Mouse (Mus musculus): ENCODE measurements around the gene Rassf6. TPM values are rescaled to one million over a fixed set of nuclear protein-coding genes. Genes with fewer than 3 reads are reported as not detected.

The Rassf6 gene
- polyA plus RNA-seq, 1 experiment from 2014 or later = 4.8 TPM

GRCm38 (mm10) chr5:90596155-90596554 lies 44.3 kb downstream of the Rassf6 start:
- WGBS (ENCODE audit: insufficient replicate concordance) = 48% methylated on average over 6 of the region's 6 CpGs
- Histone ChIP-seq H3K4me3 (replicated peaks) (no peak overlapping the region), H3K27me3 (no peaks in the 10 kb centered on the region), H3K9me3 (replicated peaks) (no peaks in the 10 kb centered on the region), H3K27ac (replicated peaks) (no peak overlapping the region), H3K36me3 (replicated peaks) (no peaks in the 10 kb centered on the region), H3K4me1 (replicated peaks) (0 out of 2 replicates have a peak, but pooled peaks cover 4% of the 10 kb centered on the region), H3K9ac (no peak overlapping the region), H3K4me2 (no peak overlapping the region)
- no peak for ATAC-seq (ENCODE audit: insufficient read depth)

DNA sequence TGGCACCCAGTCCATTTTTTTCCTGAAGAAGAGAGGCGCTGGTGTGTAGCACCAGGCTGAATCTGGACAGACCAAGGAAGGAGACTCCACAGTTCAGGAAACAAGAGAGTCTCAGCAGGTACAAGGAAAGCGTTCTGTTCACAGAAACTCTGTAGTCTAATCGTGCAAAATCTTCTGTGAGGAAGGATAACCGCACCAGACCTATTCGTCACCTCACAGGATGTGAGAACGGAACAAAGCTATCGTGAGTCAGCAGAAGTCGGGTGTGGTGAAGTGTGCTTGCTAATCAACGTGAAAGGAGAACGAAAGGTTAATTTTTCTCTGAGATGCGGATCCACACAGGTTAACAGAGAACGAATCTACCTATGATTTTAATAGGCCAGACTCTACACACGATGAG lies 45.5 kb downstream of the Rassf6 start:
- H3K9ac ChIP-seq = no peak overlapping the region
- no peak for ATAC-seq (ENCODE audit: insufficient read depth)
- H3K4me1 ChIP-seq (replicated peaks) = 0 out of 2 replicates have a peak, but pooled peaks cover 4% of the 10 kb centered on the region
- H3K4me2 ChIP-seq = no peak overlapping the region
- H3K27ac ChIP-seq (replicated peaks) = no peak overlapping the region
- H3K36me3 ChIP-seq (replicated peaks) = no peaks in the 10 kb centered on the region
- no peaks in the 10 kb centered on the region for H3K9me3 ChIP-seq (replicated peaks)
- H3K27me3 ChIP-seq = no peaks in the 10 kb centered on the region
- WGBS (ENCODE audit: insufficient replicate concordance) = 23% methylated on average over 13 of the region's 13 CpGs
- H3K4me3 ChIP-seq (replicated peaks) = no peak overlapping the region

- no peak for ATAC-seq (ENCODE audit: insufficient read depth)
- 75% methylated on average over 6 of the region's 6 CpGs for WGBS (ENCODE audit: insufficient replicate concordance)
These were observed 48.5 kb downstream of the Rassf6 start for GRCm38 (mm10) chr5:90591936-90592335.

GRCm38 (mm10) chr5:90590676-90591075 lies 49.8 kb downstream of the Rassf6 start:
- Histone ChIP-seq H3K4me3 (replicated peaks) (no peak overlapping the region), H3K27me3 (no peaks in the 10 kb centered on the region), H3K9me3 (replicated peaks) (no peaks in the 10 kb centered on the region), H3K27ac (replicated peaks) (no peak overlapping the region), H3K4me2 (no peak overlapping the region), H3K36me3 (replicated peaks) (no peaks in the 10 kb centered on the region), H3K9ac (no peak overlapping the region), H3K4me1 (replicated peaks) (0 out of 2 replicates have a peak, but pooled peaks cover 7% of the 10 kb centered on the region)
- no peak for ATAC-seq (ENCODE audit: insufficient read depth)
- 69% methylated on average over 10 of the region's 10 CpGs for WGBS (ENCODE audit: insufficient replicate concordance)

More at GRCm38 (mm10) chr5:90591936-90592335, 48.5 kb downstream of the Rassf6 start:
- Histone ChIP-seq H3K27me3 (no peaks in the 10 kb centered on the region), H3K36me3 (replicated peaks) (no peaks in the 10 kb centered on the region), H3K9me3 (replicated peaks) (no peaks in the 10 kb centered on the region), H3K9ac (no peak overlapping the region), H3K4me2 (no peak overlapping the region), H3K27ac (replicated peaks) (no peak overlapping the region), H3K4me3 (replicated peaks) (no peak overlapping the region), H3K4me1 (replicated peaks) (0 out of 2 replicates have a peak, but pooled peaks cover 7% of the 10 kb centered on the region)

DNA sequence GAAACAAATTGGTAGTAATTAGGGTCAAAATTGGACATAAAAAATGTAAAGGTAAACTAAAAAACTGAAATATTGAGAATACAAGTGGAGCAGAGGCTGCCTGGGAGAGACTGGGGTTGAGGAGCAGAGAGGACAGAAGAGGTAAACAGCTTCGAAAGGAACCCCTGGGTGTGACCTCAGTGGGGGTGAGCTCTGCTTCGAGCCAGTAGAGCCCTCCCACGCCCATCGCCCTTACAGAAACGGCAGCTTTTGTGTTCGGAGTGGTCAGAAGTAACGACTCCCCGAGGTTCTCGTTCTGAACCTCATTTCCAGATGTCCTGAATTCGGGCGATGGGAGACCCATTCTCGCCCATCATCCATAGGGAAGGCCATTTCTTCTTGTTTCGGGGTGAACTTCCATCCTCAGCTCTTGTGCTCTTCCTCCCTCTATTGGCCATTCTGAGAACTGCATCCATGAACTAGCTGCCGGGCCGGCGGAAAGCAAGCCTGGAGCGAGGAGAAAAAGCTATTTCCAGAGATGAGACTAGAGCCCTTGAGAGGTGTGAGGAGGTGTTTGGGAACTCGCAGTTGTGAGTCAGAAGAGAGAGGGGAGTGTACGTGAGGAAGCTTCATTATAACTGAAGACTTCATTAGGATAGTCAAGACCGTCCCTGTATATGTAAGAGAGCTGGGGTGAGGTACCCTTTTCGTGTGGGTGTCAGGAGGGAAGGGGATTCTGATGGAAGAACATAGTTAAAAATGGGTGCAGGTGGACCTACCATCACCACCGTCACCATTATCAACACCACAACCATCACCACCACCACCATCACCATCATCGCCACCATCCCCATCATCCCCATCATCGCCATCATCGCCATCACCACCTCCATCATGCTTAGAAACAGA lies 51.5 kb downstream of the Rassf6 start:
- Histone ChIP-seq H3K27me3 (no peaks in the 10 kb centered on the region), H3K9me3 (replicated peaks) (no peaks in the 10 kb centered on the region), H3K36me3 (replicated peaks) (no peaks in the 10 kb centered on the region), H3K4me1 (replicated peaks) (0 out of 2 replicates have a peak, but pooled peaks cover 3% of the 10 kb centered on the region), H3K4me2 (peak overlapping the region; percentile 57), H3K27ac (replicated peaks) (no peak overlapping the region), H3K9ac (no peak overlapping the region), H3K4me3 (replicated peaks) (peak overlapping the region; percentile 30; the same call in 1 of the 2 replicates)
- 21% methylated on average over 25 of the region's 25 CpGs for WGBS (ENCODE audit: insufficient replicate concordance)
- ATAC-seq (ENCODE audit: insufficient read depth) = 0 out of 2 replicates have a peak, but pooled peaks have one; percentile 22

- H3K27me3 ChIP-seq = no peaks in the 10 kb centered on the region
- no peak overlapping the region for H3K4me3 ChIP-seq (replicated peaks)
- no peak overlapping the region for H3K27ac ChIP-seq (replicated peaks)
- 0 out of 2 replicates have a peak, but pooled peaks cover 3% of the 10 kb centered on the region for H3K4me1 ChIP-seq (replicated peaks)
- WGBS (ENCODE audit: insufficient replicate concordance) = 55% methylated on average over 5 of the region's 5 CpGs
- no peaks in the 10 kb centered on the region for H3K9me3 ChIP-seq (replicated peaks)
- H3K9ac ChIP-seq = no peak overlapping the region
- no peak for ATAC-seq (ENCODE audit: insufficient read depth)
- H3K4me2 ChIP-seq = no peak overlapping the region
- H3K36me3 ChIP-seq (replicated peaks) = no peaks in the 10 kb centered on the region
These were observed 52.4 kb downstream of the Rassf6 start for GRCm38 (mm10) chr5:90588104-90588503.

DNA sequence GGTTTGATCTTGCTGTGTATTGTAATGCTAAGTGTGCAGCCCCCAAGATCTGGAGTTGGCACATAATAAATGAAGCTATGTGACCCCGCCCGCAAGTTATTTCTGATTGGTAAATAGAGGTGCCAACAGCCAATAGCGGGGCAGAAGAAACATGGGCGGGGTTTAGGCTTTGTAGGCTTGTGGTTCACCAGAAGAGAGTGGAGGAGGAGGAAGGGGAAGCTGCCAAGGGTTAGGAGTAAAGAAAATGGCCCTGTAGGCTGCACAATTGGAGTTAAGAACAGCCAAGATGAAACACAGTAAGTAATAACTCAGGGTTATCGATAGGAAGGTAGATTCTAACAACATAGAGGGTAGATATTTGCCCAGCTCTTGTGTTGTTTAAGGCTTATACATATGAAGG lies 53.9 kb downstream of the Rassf6 start:
- Histone ChIP-seq H3K27me3 (no peaks in the 10 kb centered on the region), H3K9ac (no peak overlapping the region), H3K4me1 (replicated peaks) (0 out of 2 replicates have a peak, but pooled peaks cover 6% of the 10 kb centered on the region), H3K4me2 (no peak overlapping the region), H3K36me3 (replicated peaks) (no peaks in the 10 kb centered on the region), H3K4me3 (replicated peaks) (no peak overlapping the region), H3K27ac (replicated peaks) (no peak overlapping the region), H3K9me3 (replicated peaks) (no peaks in the 10 kb centered on the region)
- ATAC-seq (ENCODE audit: insufficient read depth) = no peak
- 60% methylated on average over 5 of the region's 5 CpGs for WGBS (ENCODE audit: insufficient replicate concordance)

- Histone ChIP-seq H3K36me3 (replicated peaks) (no peaks in the 10 kb centered on the region), H3K4me2 (no peak overlapping the region), H3K4me3 (replicated peaks) (no peak overlapping the region), H3K27me3 (no peaks in the 10 kb centered on the region), H3K9me3 (replicated peaks) (no peaks in the 10 kb centered on the region), H3K9ac (no peak overlapping the region), H3K27ac (replicated peaks) (no peak overlapping the region), H3K4me1 (replicated peaks) (0 out of 2 replicates have a peak, but pooled peaks cover 6% of the 10 kb centered on the region)
- no peak for ATAC-seq (ENCODE audit: insufficient read depth)
- 62% methylated on average over 7 of the region's 7 CpGs for WGBS (ENCODE audit: insufficient replicate concordance)
These were observed 55.7 kb downstream of the Rassf6 start for GRCm38 (mm10) chr5:90584799-90585198.

- no peak overlapping the region for H3K27ac ChIP-seq (replicated peaks)
- H3K4me1 ChIP-seq (replicated peaks) = peaks cover 7% of the 10 kb centered on the region; the same call in 1 of the 2 replicates
- H3K4me3 ChIP-seq (replicated peaks) = no peak overlapping the region
- no peaks in the 10 kb centered on the region for H3K27me3 ChIP-seq
- 59% methylated on average over 6 of the region's 6 CpGs for WGBS (ENCODE audit: insufficient replicate concordance)
- H3K36me3 ChIP-seq (replicated peaks) = no peaks in the 10 kb centered on the region
- no peak overlapping the region for H3K9ac ChIP-seq
- H3K4me2 ChIP-seq = no peak overlapping the region
- no peaks in the 10 kb centered on the region for H3K9me3 ChIP-seq (replicated peaks)
- peak; percentile 44; the same call in 1 of the 2 replicates for ATAC-seq (ENCODE audit: insufficient read depth)
These were observed 58.3 kb downstream of the Rassf6 start for GRCm38 (mm10) chr5:90582179-90582578.

GRCm38 (mm10) chr5:90579556-90579955 lies 60.9 kb downstream of the Rassf6 start:
- Histone ChIP-seq H3K4me1 (replicated peaks) (peaks cover 7% of the 10 kb centered on the region; the same call in 1 of the 2 replicates), H3K9me3 (replicated peaks) (no peaks in the 10 kb centered on the region), H3K27ac (replicated peaks) (no peak overlapping the region), H3K27me3 (no peaks in the 10 kb centered on the region), H3K4me2 (no peak overlapping the region), H3K9ac (no peak overlapping the region), H3K36me3 (replicated peaks) (no peaks in the 10 kb centered on the region), H3K4me3 (replicated peaks) (no peak overlapping the region)
- no peak for ATAC-seq (ENCODE audit: insufficient read depth)
- 73% methylated on average over 9 of the region's 9 CpGs for WGBS (ENCODE audit: insufficient replicate concordance)

- peaks cover 7% of the 10 kb centered on the region; the same call in 1 of the 2 replicates for H3K4me1 ChIP-seq (replicated peaks)
- H3K27ac ChIP-seq (replicated peaks) = no peak overlapping the region
- no peak overlapping the region for H3K4me2 ChIP-seq
- H3K36me3 ChIP-seq (replicated peaks) = no peaks in the 10 kb centered on the region
- H3K27me3 ChIP-seq = no peaks in the 10 kb centered on the region
- ATAC-seq (ENCODE audit: insufficient read depth) = no peak
- 67% methylated on average over 9 of the region's 9 CpGs for WGBS (ENCODE audit: insufficient replicate concordance)
- no peak overlapping the region for H3K4me3 ChIP-seq (replicated peaks)
- no peaks in the 10 kb centered on the region for H3K9me3 ChIP-seq (replicated peaks)
- no peak overlapping the region for H3K9ac ChIP-seq
These were observed 62.7 kb downstream of the Rassf6 start for GRCm38 (mm10) chr5:90577751-90578150.

Measured in liver, embryonic 15.5 days (tissue).